Mouse (Mus musculus): ENCODE data around the gene Abhd12.

DNA sequence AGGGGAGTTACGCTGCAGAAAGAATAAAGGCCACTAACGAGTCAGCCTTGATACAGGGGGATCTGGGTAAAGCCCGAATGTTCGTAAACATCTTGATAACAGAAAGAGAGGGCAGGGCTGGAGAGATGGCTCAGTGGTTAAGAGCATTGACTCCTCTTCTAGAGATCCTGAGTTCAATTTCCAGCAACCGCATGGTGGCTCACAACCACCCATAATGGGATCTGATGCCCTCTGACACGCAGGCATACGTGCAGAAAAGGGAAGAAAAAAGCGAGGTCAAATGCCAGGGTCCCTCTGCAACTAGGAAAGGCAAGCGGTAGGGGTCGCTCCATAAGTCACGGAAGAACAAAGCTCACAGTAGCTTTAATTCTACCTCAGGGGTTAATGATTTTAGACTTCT, 63.4 kb downstream of the Abhd12 start:
- TF ChIP-seq CTCF (IDR thresholded peaks at IDR 0.05; ENCODE audit: low read depth, low read length) (no peak), TAL1 (conservative IDR thresholded peaks at IDR 0.05; ENCODE audit: low read depth, low read length) (no peak), GATA1 (IDR thresholded peaks at IDR 0.05; ENCODE audit: borderline replicate concordance, low read length) (no peak), POLR2AphosphoS5 (IDR thresholded peaks at IDR 0.05; ENCODE audit: insufficient replicate concordance, low read depth, low read length) (no peak)
